Mouse (Mus musculus) c-Kit-positive CD71-positive TER-119-positive erythroid progenitor cells, embryonic 14.5 days (primary cell): ENCODE measurements around the gene Rab6b.
A peak's percentile ranks its signal among the peaks of the same experiment; 100 is the strongest.
"Not testable (repeated sequence)": the region's sequence is repeated elsewhere in the genome, so short reads cannot be mapped to it uniquely, and the experiment has no call there.

Source experiments
- DNase-seq: peaks from one replicate; pipeline ENCODE4 v3.0.0-alpha.2; 2013; ENCODE audit warnings: low spot score

Rab6b gene

GRCm38 (mm10) chr9:103143881-103144280 lies 32.3 kb downstream of the Rab6b start:
- DNase-seq, result no peak

DNA sequence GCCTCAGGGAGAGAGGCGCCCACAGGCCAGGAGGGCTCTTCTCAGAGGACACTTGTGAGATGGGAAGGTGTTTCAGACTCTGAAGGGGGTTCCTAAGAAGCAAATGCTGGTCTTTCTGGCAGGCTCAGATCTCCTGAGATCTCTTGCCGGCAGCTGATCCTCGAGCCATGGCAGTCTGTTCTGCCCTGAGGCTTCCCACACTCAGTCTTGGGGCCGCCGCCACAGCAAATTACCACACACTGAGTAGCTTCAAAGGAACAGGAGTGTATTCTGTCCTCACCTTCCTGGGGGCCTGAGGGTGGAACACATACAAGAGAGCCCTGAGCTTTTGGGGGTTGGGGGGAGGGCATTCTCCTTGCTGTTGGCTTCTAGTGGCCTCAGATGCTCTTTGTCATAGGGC lies 33.8 kb downstream of the Rab6b start:
- no peak for DNase-seq

DNA sequence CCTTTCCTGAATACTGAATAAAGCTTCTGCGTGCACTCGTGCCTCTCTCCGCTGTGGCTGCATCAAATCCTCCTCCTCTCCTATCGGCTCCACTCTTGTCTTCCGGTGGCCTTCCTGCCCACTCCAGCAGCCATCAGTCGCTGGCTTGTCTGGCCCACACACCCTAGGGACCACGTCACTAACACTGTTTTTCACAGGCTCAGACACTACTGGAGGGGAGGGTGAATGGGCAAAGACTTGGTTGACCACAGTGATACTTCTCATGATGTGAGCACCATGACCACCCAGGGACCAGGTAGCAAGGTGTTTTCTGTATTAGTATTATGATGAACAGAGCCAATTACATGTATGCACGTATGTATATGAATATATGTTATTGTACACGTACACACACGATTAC lies 34.7 kb downstream of the Rab6b start:
- no peak for DNase-seq

- DNase-seq, result no peak
Observed at GRCm38 (mm10) chr9:103146703-103147102, 35.1 kb downstream of the Rab6b start.

DNA sequence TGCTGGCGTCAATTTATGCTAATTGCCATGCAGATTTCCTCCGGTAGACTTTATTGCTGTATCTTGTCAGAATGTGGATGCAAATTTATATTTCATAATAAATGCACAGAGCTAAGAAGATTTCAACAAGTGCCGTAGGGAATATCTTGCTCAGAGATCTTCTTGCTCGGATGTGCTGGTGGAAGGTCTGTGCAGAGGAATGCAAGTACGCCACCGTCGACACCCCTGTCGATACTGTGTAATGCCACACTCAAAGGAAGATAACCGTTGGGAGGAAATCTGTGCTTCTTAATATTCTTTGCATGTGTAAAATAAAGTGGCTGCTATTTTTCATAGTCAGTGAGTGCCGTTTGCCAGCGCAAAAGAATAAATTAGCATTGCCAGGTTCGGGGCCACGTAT lies 35.5 kb downstream of the Rab6b start:
- no peak for DNase-seq

DNA sequence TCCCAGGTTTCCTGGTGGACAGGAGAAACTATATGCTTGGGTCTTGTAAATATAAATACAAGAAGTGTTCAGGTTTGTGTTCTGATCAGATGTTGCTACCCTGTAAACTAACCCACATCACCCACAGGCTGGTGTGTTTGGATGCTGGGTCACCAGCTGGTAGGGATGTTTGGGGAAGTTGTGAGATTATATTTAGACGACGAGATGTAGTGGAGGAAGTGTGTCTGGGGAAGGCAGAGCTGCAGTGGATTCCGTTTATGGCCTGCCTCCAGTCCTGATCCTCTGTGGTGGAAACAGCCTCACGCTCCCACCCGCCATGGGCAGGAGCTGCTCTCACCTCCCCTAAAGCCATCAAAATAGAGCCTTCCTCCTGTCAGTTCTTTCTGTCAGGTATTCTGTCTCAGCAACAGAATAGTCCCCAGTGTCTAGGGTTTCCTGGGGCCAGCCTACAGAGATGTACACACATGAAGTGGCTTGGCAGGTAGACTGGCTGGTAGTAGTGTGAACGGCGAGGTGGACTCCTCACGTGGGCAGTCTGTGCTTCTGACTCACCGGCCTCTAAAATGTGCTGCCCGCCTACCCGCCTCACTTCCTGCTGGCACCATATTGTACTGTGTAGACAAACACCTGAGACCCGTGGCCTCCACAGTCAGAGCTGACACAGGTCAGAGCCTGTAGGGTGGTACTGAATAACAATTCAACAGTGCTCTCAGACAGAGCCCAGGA lies 37.6 kb downstream of the Rab6b start:
- DNase-seq, result no peak

DNA sequence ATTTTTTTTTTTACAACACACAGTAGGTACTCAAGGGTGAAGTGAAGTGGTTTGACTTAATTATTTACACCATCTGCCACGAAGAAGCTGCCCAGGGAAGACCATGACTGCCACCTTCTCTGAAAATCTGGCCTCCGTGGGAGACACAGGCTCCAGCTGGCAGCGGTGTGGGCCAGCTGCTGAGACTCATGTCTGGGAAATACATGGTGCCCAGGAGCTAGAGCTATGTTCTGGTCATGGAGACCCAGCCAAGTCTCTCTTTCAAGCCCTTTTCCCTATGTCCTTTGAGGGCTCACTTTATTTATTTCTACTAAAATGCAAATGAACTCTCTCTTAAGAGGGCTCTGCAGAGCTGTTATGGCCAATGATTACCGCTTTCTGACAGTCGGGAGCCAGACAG lies 41.7 kb downstream of the Rab6b start:
- no peak for DNase-seq

DNA sequence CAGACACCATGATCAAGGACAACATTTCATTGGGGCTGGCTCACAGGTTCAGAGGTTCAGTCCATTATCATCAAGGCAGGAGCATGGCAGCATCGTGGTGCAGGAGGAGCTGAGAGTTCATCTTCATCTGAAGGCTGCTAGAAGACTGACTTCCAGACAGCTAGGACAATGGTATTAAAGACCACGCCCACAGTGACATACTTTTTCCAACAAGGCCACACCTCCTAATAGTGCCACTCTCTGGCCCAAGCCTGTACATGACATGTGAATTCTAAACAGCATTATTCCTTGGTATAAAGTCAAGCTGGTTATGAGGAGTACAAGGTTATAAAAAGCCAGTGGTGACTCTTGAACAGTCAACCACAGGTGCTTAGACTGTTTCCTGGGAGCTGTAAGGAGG lies 43.0 kb downstream of the Rab6b start:
- no peak for DNase-seq

DNA sequence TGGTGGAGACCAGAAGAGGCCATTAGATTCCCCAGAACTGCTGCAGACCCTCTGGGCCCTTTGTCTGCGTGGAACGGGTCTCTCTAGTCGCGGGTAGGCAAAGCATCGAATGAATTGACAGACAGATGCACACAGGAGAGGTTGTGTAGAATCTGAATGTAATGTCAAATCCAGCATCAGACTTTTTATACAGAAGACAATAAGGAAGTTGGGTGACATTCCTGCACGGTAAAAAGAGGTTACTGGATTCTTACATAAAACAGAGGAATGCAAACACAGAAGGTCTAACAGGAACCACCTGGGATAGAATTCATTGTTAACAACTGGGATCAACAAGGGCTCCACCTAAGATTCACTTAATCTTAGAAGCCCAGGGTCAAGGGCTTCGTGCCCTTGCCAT lies 43.6 kb downstream of the Rab6b start:
- DNase-seq, result not testable (repeated sequence)

- DNase-seq, result no peak
Observed at GRCm38 (mm10) chr9:103163806-103164205, 52.2 kb downstream of the Rab6b start.

DNA sequence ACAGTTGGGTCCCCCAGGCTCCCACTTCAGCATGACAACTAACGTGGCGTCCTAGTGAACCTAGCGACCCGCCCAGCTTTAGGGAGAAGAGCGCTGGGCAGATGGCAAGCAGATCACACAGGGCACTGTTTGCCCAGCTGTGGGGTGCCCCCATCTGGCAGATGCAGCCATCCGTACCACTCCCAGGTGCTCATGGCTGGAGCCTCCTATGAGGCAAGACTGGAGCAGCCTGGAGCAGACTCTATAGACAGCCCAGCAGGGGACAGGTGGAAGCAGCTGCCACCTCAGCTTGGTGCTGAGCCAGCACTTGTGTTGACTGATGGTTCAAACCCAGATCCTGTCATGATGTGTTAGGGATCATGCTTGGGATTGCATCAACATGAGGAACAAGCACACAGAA lies 56.5 kb downstream of the Rab6b start:
- DNase-seq, result no peak

- no peak for DNase-seq
Observed at GRCm38 (mm10) chr9:103168771-103169170, 57.2 kb downstream of the Rab6b start.

GRCm38 (mm10) chr9:103174771-103175519 lies 63.4 kb downstream of the Rab6b start:
- DNase-seq, result no peak

- DNase-seq, result no peak
Observed at GRCm38 (mm10) chr9:103175692-103176091, 64.1 kb downstream of the Rab6b start.

DNA sequence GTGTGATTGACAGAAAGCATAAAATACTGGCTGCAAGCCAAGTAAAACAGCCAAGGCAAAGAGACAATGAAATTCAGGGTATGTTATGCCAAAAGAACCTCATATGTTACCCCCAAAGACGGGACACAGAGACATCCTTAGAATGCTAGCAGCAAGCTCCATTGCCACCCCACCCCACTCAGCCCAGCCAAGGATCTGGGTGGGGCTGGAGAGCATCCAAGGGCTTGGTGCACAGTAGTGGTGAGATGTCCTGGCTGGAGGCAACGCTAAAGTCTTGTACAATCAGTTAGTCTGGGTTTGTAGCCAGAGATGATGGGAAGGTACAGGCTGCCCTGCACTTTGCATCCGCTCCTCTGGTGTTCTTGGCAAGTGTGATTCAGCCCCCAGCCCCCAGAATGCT lies 68.7 kb downstream of the Rab6b start:
- no peak for DNase-seq

DNA sequence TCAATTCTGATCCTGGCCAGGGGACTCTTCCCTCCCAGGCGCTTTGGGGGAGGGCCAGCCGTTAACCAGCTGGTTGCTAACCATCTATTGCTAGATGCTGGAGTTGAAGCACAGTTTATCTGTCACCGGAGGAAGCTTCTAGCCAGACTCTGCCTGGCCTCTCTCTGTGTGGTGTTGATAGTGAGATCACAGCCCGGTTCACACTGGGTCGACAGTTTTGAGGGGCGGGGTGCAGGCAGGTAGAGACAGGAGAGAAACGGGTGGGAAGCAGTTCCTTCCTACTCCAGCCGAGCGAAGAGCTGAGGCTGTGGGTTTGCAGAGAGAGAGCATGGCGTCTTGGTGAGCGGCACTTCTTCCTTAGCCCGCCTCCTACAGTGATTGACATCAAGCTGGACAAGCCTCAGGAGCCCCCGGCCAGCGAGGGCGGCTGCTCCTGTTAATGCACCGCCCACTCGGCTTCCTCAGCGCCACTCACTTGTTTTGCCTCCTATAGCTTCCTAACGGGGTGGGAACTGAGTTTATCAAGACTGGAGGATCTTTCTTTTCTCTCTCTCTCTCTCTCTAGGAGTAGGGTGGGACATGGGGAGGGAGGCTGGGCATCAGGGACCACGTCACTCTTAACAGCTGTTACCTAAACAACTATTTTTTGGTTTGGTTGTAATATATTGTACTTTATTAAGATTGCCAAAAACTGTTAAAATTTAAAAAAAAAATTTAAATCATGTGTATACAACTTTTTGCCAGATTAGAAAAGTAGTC lies 69.4 kb downstream of the Rab6b start:
- DNase-seq, result peak; percentile 73

- no peak for DNase-seq
Observed at GRCm38 (mm10) chr9:103181886-103182285, 70.3 kb downstream of the Rab6b start.

GRCm38 (mm10) chr9:103184855-103185254 lies 73.3 kb downstream of the Rab6b start:
- no peak for DNase-seq

DNA sequence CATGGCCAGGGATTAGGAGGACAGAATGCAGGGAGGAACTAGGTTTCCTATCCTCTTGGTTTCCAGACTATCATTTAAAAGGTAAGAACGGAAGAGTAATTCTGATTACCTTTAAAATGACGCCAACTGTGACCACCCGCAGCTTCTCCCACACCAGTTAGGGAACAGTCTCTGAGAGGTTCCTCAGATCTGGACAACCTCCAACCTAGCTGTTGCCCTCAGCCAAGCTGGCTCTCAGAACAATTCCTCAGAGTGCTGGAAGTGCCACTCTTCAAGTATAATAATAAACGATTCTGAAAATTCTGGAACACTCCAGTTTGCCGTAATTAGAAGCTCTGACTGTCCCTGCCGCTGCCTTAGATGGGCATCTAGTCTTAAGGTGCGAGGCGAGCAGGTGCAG lies 74.4 kb downstream of the Rab6b start:
- no peak for DNase-seq

GRCm38 (mm10) chr9:103186747-103187146 lies 75.2 kb downstream of the Rab6b start:
- DNase-seq, result no peak

DNA sequence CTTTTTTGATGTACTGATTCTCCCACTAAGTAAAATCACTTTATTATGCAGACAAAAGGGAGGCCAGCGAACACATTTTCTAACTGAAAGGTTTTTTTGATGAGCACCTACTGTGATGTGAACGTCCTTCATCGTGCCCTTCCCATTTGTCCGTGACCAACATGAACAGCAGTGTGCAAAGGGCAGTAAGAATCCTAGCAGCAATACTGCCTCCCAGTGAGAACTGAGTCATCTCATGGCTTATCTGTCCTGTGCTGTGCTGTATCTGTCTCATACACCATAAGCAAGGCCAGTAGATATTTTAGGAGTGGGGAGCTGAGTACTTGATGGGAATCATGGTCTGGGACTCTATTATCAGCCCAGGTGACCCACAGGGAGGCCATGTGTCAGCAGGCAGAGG lies 76.8 kb downstream of the Rab6b start:
- DNase-seq, result no peak

DNA sequence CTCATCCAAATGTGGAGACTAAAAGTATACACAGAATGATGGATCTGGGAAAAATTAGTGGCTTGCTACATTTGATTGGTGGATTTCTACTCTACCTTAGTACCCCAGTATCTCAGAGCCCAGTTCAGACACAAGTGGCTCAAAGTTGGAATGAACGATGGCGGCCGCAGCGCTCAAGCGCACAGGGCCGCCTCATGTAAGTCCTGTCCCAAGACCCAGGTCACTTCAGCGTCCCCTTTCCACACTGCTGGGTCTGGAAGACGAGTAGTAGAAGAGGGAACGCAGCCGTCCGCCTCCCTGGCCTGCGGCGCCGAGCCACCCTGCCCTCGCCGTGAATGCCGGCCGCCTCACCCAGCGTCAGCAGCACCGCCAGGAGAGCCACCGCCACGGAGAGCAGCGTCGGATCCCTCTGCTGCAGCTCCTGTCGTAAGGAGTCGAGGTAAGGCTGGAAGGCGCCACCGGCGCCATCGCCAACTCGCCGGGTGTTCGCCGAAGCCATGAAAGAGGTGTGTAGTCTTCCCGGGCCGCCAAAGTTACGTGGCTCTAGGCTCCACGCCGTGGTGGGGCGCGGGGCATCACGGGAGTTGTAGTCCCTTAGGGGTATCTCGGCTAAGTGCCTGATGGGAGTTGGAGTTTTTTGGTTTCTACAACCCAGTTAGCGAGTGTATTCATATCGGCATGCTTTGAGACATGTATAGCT lies 90.1 kb downstream of the Rab6b start, which contains the start of gene Srprb:
TSS of gene Srprb (minus strand) at position 577 of the 700 bp plus-strand sequence.
- peak; percentile 89 for DNase-seq
